In the genomic region with DNA sequence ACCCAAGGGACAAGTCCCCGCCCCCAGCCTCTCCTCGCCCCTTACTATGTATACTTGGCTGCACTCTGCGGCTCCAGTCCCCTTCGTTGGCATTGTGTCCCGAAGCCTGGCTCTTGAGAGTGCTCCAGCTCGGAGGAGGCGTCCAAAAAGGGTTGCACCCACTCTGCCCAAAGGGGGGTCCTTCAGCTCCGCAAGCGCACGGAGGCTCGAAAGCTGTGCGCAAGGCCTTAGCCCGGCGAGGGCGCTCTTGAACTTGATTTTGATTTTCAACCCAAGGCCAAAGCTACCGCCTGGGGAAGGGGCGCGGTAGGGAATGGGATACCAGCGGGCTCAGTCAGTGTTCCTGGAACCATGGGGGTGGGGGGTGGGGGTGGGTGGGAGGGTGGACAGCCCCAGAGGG, we compare ENCODE assay signal across 7 mouse cellular contexts. TPM values are rescaled to one million over a fixed set of nuclear protein-coding genes. Genes with fewer than 3 reads are reported as not detected.
DNase-seq lines count a peak whose midpoint lies in the region; ATAC-seq and TF ChIP-seq lines count a peak whose summit lies in the region.

No protein-coding gene starts in this region.

- peak; percentile 40 for TF ChIP-seq CTCF in liver, adult 2 months (IDR thresholded peaks at IDR 0.05; ENCODE audit: low read depth, low read length)
- TF ChIP-seq CTCF in midbrain, postnatal 0 days (IDR thresholded peaks at IDR 0.05) = peak; percentile 76

- H3K4me3 ChIP-seq in embryonic facial prominence, embryonic 14.5 days (ENCODE audit: low read depth, low read length) = peak overlapping the region; percentile 58
- peak overlapping the region; percentile 57 for H3K4me3 ChIP-seq in hindbrain, embryonic 13.5 days
- H3K4me3 ChIP-seq in liver, adult 2 months (ENCODE audit: insufficient read depth, low read depth, low read length) = no peak overlapping the region
- H3K4me3 ChIP-seq in midbrain, postnatal 0 days (ENCODE audit: low read depth, low read length) = peak overlapping the region; percentile 55

- no peak overlapping the region for H3K27ac ChIP-seq in embryonic facial prominence, embryonic 14.5 days (replicated peaks; ENCODE audit: low read depth, low read length)
- H3K27ac ChIP-seq in hindbrain, embryonic 13.5 days = no peak overlapping the region
- no peak overlapping the region for H3K27ac ChIP-seq in liver, adult 2 months (replicated peaks; ENCODE audit: insufficient read depth, low read depth, low read length)
- H3K27ac ChIP-seq in midbrain, postnatal 0 days (ENCODE audit: low read depth, low read length) = no peak overlapping the region

- H3K4me1 ChIP-seq in embryonic facial prominence, embryonic 14.5 days (ENCODE audit: control insufficient read depth, insufficient read depth, low read length) = peaks cover 4% of the 10 kb centered on the region; the same call in 1 of the 2 replicates
- H3K4me1 ChIP-seq in hindbrain, embryonic 13.5 days (replicated peaks) = peaks cover 50% of the 10 kb centered on the region
- H3K4me1 ChIP-seq in liver, adult 2 months (ENCODE audit: control insufficient read depth, insufficient read depth, low read length) = peaks cover 11% of the 10 kb centered on the region
- peaks cover 9% of the 10 kb centered on the region; the same call in 1 of the 2 replicates for H3K4me1 ChIP-seq in midbrain, postnatal 0 days (ENCODE audit: insufficient read depth, low read length)

- H3K27me3 ChIP-seq in embryonic facial prominence, embryonic 14.5 days (replicated peaks; ENCODE audit: control insufficient read depth, insufficient read depth, low read length) = peaks cover 66% of the 10 kb centered on the region
- H3K27me3 ChIP-seq in hindbrain, embryonic 13.5 days = peaks cover 70% of the 10 kb centered on the region
- H3K27me3 ChIP-seq in liver, adult 2 months (ENCODE audit: control insufficient read depth, insufficient read depth, low read length) = peaks cover 37% of the 10 kb centered on the region
- peaks cover 10% of the 10 kb centered on the region for H3K27me3 ChIP-seq in midbrain, postnatal 0 days (ENCODE audit: insufficient read depth, low read length)

- peak overlapping the region; percentile 55; the same call in 1 of the 2 replicates for H3K9ac ChIP-seq in embryonic facial prominence, embryonic 14.5 days (ENCODE audit: low read depth, low read length)
- H3K9ac ChIP-seq in hindbrain, embryonic 13.5 days = peak overlapping the region; percentile 81
- H3K9ac ChIP-seq in liver, adult 2 months (ENCODE audit: low read depth, low read length) = no peak overlapping the region
- peak overlapping the region; percentile 54 for H3K9ac ChIP-seq in midbrain, postnatal 0 days (replicated peaks; ENCODE audit: low read length, poor library complexity, severe bottlenecking)

- no peaks in the 10 kb centered on the region for H3K9me3 ChIP-seq in embryonic facial prominence, embryonic 14.5 days (ENCODE audit: control insufficient read depth, low read length)
- no peaks in the 10 kb centered on the region for H3K9me3 ChIP-seq in hindbrain, embryonic 13.5 days
- H3K9me3 ChIP-seq in midbrain, postnatal 0 days (ENCODE audit: low read length) = no peaks in the 10 kb centered on the region

- WGBS in embryonic facial prominence, embryonic 14.5 days = 2% methylated on average over 16 of the region's 19 CpGs
- 0% methylated on average over 19 of the region's 19 CpGs for WGBS in hindbrain, embryonic 13.5 days
- WGBS in liver, adult 2 months = 7% methylated on average over 19 of the region's 19 CpGs
- 1% methylated on average over 19 of the region's 19 CpGs for WGBS in midbrain, postnatal 0 days

- no peaks in the 10 kb centered on the region for H3K79me2 ChIP-seq in liver, adult 2 months (ENCODE audit: control insufficient read depth, insufficient read depth, low read length)

- peak; percentile 76 for DNase-seq in testis, postnatal 10 days (ENCODE audit: low spot score)
- DNase-seq in testis, postnatal 14 days (ENCODE audit: low spot score) = no peak
- DNase-seq in embryonic facial prominence, embryonic 14.5 days (ENCODE audit: low spot score) = peak; percentile 89
- no peak for DNase-seq in liver, adult 2 months (ENCODE audit: extremely low read depth, low read depth, low spot score)
- DNase-seq in midbrain, postnatal 0 days (ENCODE audit: low spot score) = peak; percentile 89

- H3K4me2 ChIP-seq in embryonic facial prominence, embryonic 14.5 days (ENCODE audit: low read depth, low read length) = peak overlapping the region; percentile 94
- peak overlapping the region; percentile 91 for H3K4me2 ChIP-seq in hindbrain, embryonic 13.5 days
- peak overlapping the region; percentile 98 for H3K4me2 ChIP-seq in midbrain, postnatal 0 days (ENCODE audit: low read depth, low read length, poor library complexity, severe bottlenecking)

- ATAC-seq in embryonic facial prominence, embryonic 14.5 days (ENCODE audit: low read depth) = peak; percentile 51; the same call in 1 of the 2 replicates
- peak; percentile 9; the same call in 1 of the 2 replicates for ATAC-seq in hindbrain, embryonic 13.5 days (ENCODE audit: low FRiP score)
- ATAC-seq in midbrain, postnatal 0 days (ENCODE audit: low FRiP score) = peak; percentile 39
- no peak for ATAC-seq in granulocyte monocyte progenitor cell, adult 5-6 weeks (replicated peaks; ENCODE audit: poor library complexity, severe bottlenecking)

- H3K36me3 ChIP-seq in embryonic facial prominence, embryonic 14.5 days (ENCODE audit: control insufficient read depth, insufficient read depth, low read length) = no peaks in the 10 kb centered on the region
- no peaks in the 10 kb centered on the region for H3K36me3 ChIP-seq in hindbrain, embryonic 13.5 days
- no peaks in the 10 kb centered on the region for H3K36me3 ChIP-seq in liver, adult 2 months (ENCODE audit: control insufficient read depth, insufficient read depth, low read length)
- no peaks in the 10 kb centered on the region for H3K36me3 ChIP-seq in midbrain, postnatal 0 days (ENCODE audit: insufficient read depth, low read length)

- TF ChIP-seq POLR2A in liver, adult 2 months (IDR thresholded peaks at IDR 0.05; ENCODE audit: extremely low read depth, insufficient read depth, low read length) = no peak

RNA-seq across cellular contexts. Expression of gene Elfn1, which starts 0.5 kb away (rescaled TPM):
- polyA plus RNA-seq in embryonic facial prominence, embryonic 14.5 days (2014; fragmentation: Nextera tagmentation; extraction: Ambion mirVana) = 1.3 TPM in 2 replicates
- 1.3 and 1.4 TPM in 2 replicates for polyA plus RNA-seq in hindbrain, embryonic 13.5 days (2015; fragmentation: Nextera tagmentation; extraction: Ambion mirVana)
- total RNA-seq in liver, adult 2 months (2014; rRNA removed) = not detected in 2 replicates
- polyA plus RNA-seq in liver, adult 2 months (2012; rRNA removed) = 0.02 and 0.13 TPM in 2 replicates
- total RNA-seq in midbrain, postnatal 0 days (2014; rRNA removed) = 21.5 and 57.5 TPM in 2 replicates
- polyA plus RNA-seq in midbrain, postnatal 0 days (2015; fragmentation: Nextera tagmentation; extraction: Ambion mirVana) = 3.1 and 3.7 TPM in 2 replicates
- total RNA-seq in granulocyte monocyte progenitor cell, adult 5-6 weeks (2014; fragmentation: Nextera tagmentation) = not detected in 2 replicates
- not detected in 2 replicates for total RNA-seq in granulocyte monocyte progenitor cell, adult 5-6 weeks (2017)

Comparison
In these comparisons a context has a peak if more than half of its experiments do, and no peak if none do; other contexts are left out.
1. DNase-seq: peak in testis, postnatal 10 days (single experiment), embryonic facial prominence, embryonic 14.5 days (single experiment) and midbrain, postnatal 0 days (single experiment); none in testis, postnatal 14 days (single experiment) and liver, adult 2 months (single experiment).
2. Peak in every context shown above with its lines, with median percentiles within 50 percentile points of each other: H3K4me2 ChIP-seq.